Mouse (Mus musculus) frontal cortex, adult (tissue): ENCODE measurements at regions not wholly inside any gene's neighbourhood (a gene's known extent, or its start where the extent isn't known, plus 50 kb on each side); places are given as distances from the start of the nearest gene placed in this dataset.

Experiments
- ATAC-seq: cut with Nextera tagmentation; 2 replicates; pipeline ENCODE4 v1.9.2; 2017; ENCODE audit warnings: mild to moderate bottlenecking, moderate library complexity, mixed read lengths; ENCODE audit not compliant: low TSS enrichment

DNA sequence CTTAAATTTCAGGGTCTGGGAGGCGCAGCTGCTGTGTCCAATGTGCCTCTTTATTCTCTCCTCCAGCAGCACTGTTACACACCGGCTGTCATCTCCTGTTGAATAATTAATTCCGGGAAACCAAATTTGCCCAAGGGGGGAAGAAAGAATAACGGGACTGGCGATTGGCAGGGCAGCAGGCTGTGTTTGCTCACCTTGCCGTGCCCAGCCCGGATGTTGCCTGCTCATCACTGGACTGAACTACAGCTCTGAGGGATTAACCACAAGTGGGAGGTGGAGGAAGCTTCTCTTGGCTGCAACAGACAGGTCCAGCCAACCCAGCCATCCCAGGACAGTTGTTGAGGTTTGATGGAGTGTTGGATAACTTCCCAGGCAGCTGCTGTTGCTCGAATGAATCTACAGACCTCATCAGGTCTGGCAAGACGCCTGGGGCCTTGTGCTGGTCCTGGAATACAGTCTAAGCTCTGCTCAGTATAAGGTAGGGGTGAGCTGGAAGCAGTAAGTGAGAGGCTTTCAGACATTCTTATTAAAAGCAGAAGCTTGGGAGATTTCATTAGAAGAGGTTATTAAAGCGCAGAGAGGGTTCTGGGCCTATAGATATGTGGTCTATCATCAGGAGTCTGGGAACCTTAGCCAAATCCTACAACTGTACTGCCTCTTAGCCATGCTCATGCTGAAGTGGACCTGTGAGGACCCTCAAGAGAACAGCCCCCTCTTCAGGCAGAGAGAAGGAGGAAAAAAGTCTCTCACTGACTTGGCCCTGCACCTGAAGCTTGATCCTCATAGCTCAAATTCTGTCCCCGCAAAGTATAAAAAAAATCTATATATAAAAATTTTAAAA is 291.8 kb downstream of the Il20rb start:
- no peak for ATAC-seq

DNA sequence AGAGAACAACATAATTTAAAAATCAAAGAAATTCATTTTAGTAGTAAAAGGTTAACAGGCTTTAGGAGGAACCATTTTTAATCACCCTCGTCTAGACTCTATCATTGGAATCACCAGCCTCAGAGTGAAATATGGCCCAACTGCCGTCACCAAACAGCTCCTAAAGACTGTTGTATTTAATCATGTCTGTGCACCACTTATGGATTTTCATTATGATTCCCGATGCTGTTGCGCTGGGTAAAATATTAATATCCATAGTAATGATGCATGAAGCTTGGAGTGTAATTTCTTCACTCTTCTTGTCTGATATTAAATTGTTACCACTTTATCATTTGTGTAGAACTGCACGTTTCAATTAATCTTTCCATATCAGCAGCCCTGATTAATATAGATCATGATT is 292.4 kb downstream of the Il20rb start:
- ATAC-seq = no peak

DNA sequence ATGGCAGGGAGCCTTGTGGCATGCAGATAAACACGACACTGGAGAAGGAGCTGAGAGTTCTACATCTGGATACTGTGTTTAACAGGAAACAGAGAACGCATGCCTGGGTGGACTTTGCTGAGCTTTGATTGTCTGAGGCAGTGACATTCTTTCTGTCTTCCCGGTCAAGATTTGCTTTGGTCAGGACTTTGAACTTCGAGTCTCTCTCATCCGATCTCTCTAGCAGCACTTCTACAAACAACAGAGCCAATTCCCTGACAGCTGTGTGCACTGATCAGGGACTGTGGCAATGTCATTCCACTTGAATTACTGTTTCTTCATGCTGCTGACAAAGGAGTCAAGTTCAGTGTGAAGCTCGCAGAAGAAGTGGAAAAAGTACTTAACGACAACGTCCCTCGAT is 302.5 kb downstream of the Il20rb start:
- ATAC-seq = no peak

DNA sequence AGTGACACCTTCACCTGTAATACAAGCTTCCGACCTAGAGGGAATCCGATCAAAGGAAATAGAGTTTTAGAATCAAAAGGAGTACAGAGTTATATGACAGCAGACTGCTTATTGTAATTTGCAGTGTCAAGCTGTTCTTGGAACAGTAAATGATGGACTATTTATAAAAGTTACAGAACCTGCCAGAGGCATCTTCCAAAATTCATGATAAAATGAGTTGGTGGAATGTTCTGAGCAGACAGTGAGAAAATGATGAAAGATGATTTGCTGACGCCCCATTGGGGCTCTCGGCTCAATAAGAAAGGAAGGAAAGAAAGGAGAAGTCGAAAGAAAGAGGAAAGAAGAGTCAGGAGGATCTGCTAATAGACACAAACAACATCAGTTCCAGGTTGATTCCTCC is 300.3 kb upstream of the Sox14 start:
- peak; percentile 85 for ATAC-seq

DNA sequence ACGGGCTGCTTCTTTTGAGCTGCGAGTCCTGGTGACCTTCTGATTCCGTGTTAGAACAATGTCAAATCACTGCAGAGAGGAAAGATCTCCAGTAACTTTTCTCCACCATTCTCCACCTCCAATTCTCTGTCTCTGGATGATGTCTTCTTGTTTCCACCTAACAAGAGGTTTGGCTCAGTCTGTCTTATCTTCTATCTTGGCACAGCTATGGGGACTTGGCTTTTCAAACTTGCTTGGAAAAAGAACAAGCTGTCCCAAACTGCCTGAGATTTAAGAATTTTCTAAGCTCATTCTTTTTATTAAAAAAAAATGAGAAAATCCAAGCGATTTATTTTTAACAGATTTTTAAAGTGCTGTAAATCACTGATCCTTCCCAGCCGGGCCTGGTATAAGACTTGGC is 290.3 kb upstream of the Sox14 start:
- 0 out of 2 replicates have a peak, but pooled peaks have one; percentile 62 for ATAC-seq

DNA sequence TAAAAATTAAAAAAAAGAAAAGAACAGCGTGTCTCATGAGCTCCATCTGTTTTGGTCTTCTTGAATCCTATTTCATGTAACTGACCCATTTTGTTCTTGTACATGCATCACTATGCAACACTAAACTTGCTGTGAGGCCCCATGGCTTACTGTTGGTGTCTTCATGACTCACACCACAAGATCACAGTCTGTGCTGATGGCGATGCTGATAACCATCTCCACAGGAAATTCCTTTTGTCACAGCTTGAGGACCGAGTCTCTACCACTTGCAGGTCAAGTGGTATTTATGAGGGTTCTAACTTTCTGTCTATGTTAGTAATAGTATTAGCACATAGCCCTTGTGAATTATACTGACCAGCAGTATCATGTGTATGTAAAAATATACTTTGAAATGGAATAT is 286.0 kb upstream of the Sox14 start:
- ATAC-seq = no peak
